Mouse (Mus musculus) lung, embryonic 14.5 days (tissue): ENCODE measurements around the gene Zbtb4. TPM values are rescaled to one million over a fixed set of nuclear protein-coding genes. Genes with fewer than 3 reads are reported as not detected.

Experiments used
- ATAC-seq: fragments of 200-750 bp; cut with Nextera tagmentation; 2 replicates; pipeline ENCODE4 v1.8.0; 2017; ENCODE audit warnings: mild to moderate bottlenecking, moderate TSS enrichment, moderate library complexity; ENCODE audit not compliant: insufficient read depth
- DNase-seq: peaks from one replicate; pipeline ENCODE4 v3.0.0-alpha.2; 2015
- H3K27ac ChIP-seq: fragments of 300-500 bp; sonication (generic); 2 replicates; pipeline ENCODE4 v1.5.1; 2014; ENCODE audit warnings: low read depth, mild to moderate bottlenecking, moderate library complexity
- H3K27me3 ChIP-seq: fragments of 300-500 bp; sonication (generic); 2 replicates; pipeline ENCODE4 v1.6.1; 2014; ENCODE audit warnings: low read length, control low read depth; ENCODE audit not compliant: insufficient read depth
- H3K36me3 ChIP-seq: fragments of 300-500 bp; sonication (generic); 2 replicates; pipeline ENCODE4 v1.6.1; 2014; ENCODE audit warnings: control low read depth; ENCODE audit not compliant: insufficient read depth
- H3K4me1 ChIP-seq: fragments of 300-500 bp; sonication (generic); 2 replicates; pipeline ENCODE4 v1.6.1; 2014; ENCODE audit warnings: antibody characterized with exemption, control low read depth; ENCODE audit not compliant: insufficient read depth
- H3K4me2 ChIP-seq: fragments of 300-500 bp; sonication (generic); 2 replicates; pipeline ENCODE4 v1.6.1; 2014; ENCODE audit warnings: mild to moderate bottlenecking
- H3K4me3 ChIP-seq: fragments of 300-500 bp; sonication (generic); 2 replicates; pipeline ENCODE4 v1.5.1; 2014; ENCODE audit warnings: low read depth, low read length
- H3K9ac ChIP-seq: fragments of 300-500 bp; sonication (generic); 2 replicates; pipeline ENCODE4 v1.6.1; 2014
- H3K9me3 ChIP-seq: fragments of 300-500 bp; sonication (generic); 2 replicates; pipeline ENCODE4 v1.6.1; 2016; ENCODE audit warnings: low read depth, low read length, control low read depth
- CTCF ChIP-seq: IDR thresholded peaks from 2 replicates; pipeline ENCODE4 v1.5.1; 2016; ENCODE audit warnings: antibody characterized with exemption, low read depth
- WGBS: fragments of 180-500 bp; shearing (Covaris S2); extraction: QIAGEN DNeasy Blood & Tissue Kit; methylation state at CpG from one replicate; pipeline ENCODE4 v1.1.7; 2014; 5-methylcytosine and 5-hydroxymethylcytosine counted together
- polyA plus RNA-seq: library from polyadenylated mRNA; unstranded; fragments of >200 nt; fragmentation: Nextera tagmentation; extraction: Ambion mirVana; gene quantifications from 2 replicates; pipeline ENCODE4 v1.2.1, GENCODE M21; 2014

Zbtb4 gene
- polyA plus RNA-seq, 1 experiment from 2014 or later = 2.5 TPM

DNA sequence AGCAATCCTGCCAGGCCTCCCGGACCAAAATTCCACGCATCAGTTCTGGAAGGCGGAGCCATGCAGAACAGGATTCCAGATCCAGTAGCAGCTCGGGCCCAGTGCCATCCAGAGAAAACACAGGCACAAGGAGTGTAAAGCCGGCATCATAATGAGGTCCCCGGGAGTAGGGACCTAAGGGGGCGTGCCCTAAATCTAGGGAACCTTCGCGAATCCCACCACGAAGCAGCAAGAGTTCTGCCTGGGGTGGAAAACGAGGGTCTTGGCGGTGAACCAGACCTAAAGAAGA lies 38.9 kb downstream of the Zbtb4 start:
- Histone ChIP-seq H3K9me3 (no peaks in the 10 kb centered on the region), H3K4me2 (peak overlapping the region; percentile 97), H3K4me3 (peak overlapping the region; percentile 52), H3K27me3 (peaks cover 45% of the 10 kb centered on the region), H3K9ac (peak overlapping the region; percentile 54), H3K27ac (no peak overlapping the region), H3K36me3 (no peaks in the 10 kb centered on the region), H3K4me1 (peaks cover 32% of the 10 kb centered on the region)
- WGBS = 11% methylated on average over 12 of the region's 12 CpGs
- peak; percentile 34 for DNase-seq
- no peak for ATAC-seq
- no peak for TF ChIP-seq CTCF

- H3K27me3 ChIP-seq = peaks cover 43% of the 10 kb centered on the region
- no peak for ATAC-seq
- H3K27ac ChIP-seq = no peak within 1 kb of the TSS
- peak within 1 kb of the TSS; percentile 52 for H3K4me3 ChIP-seq
- 9% methylated on average over 29 of the region's 29 CpGs for WGBS
- peak within 1 kb of the TSS; percentile 97 for H3K4me2 ChIP-seq
- H3K36me3 ChIP-seq = no peaks in the 10 kb centered on the region
- no peak for TF ChIP-seq CTCF
- peak within 1 kb of the TSS; percentile 54 for H3K9ac ChIP-seq
- no peaks in the 10 kb centered on the region for H3K9me3 ChIP-seq
- peak; percentile 39 for DNase-seq
- H3K4me1 ChIP-seq = peaks cover 30% of the 10 kb centered on the region
Measured at GRCm38 (mm10) chr11:69804972-69805909, 39.5 kb downstream of the Zbtb4 start, which contains the start of gene Tmem102. Tmem102 (minus strand) TSS chr11:69805624.

GRCm38 (mm10) chr11:69806378-69806777 lies 40.7 kb downstream of the Zbtb4 start:
- Histone ChIP-seq H3K9ac (no peak overlapping the region), H3K4me2 (no peak overlapping the region), H3K36me3 (no peaks in the 10 kb centered on the region), H3K27ac (no peak overlapping the region), H3K27me3 (peaks cover 39% of the 10 kb centered on the region), H3K4me3 (no peak overlapping the region), H3K9me3 (no peaks in the 10 kb centered on the region), H3K4me1 (peaks cover 25% of the 10 kb centered on the region)
- ATAC-seq (no peak), DNase-seq (no peak)
- 79% methylated on average over 4 of the region's 4 CpGs for WGBS
- peak; percentile 36; the same call in 1 of the 2 replicates for TF ChIP-seq CTCF

DNA sequence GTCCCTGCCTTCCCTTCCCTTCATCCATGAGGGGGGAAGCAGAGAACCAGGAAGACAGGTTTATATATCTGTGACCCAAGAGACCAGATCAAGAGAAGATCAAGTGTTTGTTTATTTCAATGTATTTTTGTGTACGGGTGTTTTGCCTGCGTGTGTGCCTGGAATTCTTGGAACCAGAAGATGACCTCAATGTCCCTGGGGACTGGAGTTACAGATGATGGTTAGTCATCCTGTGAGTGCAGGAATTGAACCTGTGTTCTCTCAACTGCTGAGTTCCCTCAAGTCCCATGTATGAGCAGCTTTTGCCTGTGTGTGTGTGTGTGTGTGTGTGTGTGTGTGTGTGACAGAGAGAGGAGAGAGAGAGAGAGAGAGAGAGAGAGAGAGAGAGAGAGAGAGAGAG lies 41.9 kb downstream of the Zbtb4 start:
- no peak for ATAC-seq
- H3K4me2 ChIP-seq = no peak overlapping the region
- no peaks in the 10 kb centered on the region for H3K36me3 ChIP-seq
- H3K4me1 ChIP-seq = peaks cover 18% of the 10 kb centered on the region
- H3K27ac ChIP-seq = no peak overlapping the region
- WGBS = 58% methylated on average over 2 of the region's 2 CpGs
- H3K9ac ChIP-seq = no peak overlapping the region
- H3K9me3 ChIP-seq = no peaks in the 10 kb centered on the region
- no peak for TF ChIP-seq CTCF
- no peak for DNase-seq
- peaks cover 27% of the 10 kb centered on the region for H3K27me3 ChIP-seq
- no peak overlapping the region for H3K4me3 ChIP-seq

DNA sequence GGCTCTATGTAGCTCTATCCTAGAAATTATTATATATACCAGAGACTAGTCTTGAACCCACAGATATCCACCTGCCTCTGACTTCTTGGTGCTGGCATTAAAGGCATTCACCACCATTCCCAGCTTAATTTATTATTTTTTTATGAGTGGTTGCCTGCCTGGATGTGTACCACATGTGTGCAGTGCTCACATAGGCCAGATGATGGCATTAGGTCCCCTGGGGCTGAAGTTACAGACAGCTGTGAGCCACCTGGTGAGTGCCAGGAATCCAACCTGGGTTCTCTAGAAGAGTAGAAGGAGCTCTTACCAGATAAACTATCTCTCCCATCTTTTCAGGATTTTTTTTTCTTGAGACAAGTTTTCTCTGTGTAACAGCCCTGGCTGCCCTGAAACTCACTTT lies 44.6 kb downstream of the Zbtb4 start:
- Histone ChIP-seq H3K9ac (no peak overlapping the region), H3K36me3 (no peaks in the 10 kb centered on the region), H3K4me3 (no peak overlapping the region), H3K27me3 (peaks cover 6% of the 10 kb centered on the region; the same call in 1 of the 2 replicates), H3K9me3 (no peaks in the 10 kb centered on the region), H3K4me1 (no peaks in the 10 kb centered on the region), H3K27ac (no peak overlapping the region), H3K4me2 (no peak overlapping the region)
- TF ChIP-seq CTCF = no peak
- DNase-seq (no peak), ATAC-seq (no peak)

GRCm38 (mm10) chr11:69815155-69815554 lies 49.4 kb downstream of the Zbtb4 start, which contains the start of gene Gm39566:
Gm39566 (minus strand) TSS chr11:69815298.
- Histone ChIP-seq H3K9ac (no peak within 1 kb of the TSS), H3K36me3 (no peaks in the 10 kb centered on the region), H3K9me3 (peaks cover 7% of the 10 kb centered on the region; the same call in 1 of the 2 replicates), H3K4me3 (no peak within 1 kb of the TSS), H3K27me3 (no peaks in the 10 kb centered on the region), H3K4me1 (no peaks in the 10 kb centered on the region), H3K27ac (no peak within 1 kb of the TSS), H3K4me2 (no peak within 1 kb of the TSS)
- ATAC-seq = no peak
- DNase-seq = no peak
- 58% methylated on average over 10 of the region's 10 CpGs for WGBS
- peak; percentile 35 for TF ChIP-seq CTCF

DNA sequence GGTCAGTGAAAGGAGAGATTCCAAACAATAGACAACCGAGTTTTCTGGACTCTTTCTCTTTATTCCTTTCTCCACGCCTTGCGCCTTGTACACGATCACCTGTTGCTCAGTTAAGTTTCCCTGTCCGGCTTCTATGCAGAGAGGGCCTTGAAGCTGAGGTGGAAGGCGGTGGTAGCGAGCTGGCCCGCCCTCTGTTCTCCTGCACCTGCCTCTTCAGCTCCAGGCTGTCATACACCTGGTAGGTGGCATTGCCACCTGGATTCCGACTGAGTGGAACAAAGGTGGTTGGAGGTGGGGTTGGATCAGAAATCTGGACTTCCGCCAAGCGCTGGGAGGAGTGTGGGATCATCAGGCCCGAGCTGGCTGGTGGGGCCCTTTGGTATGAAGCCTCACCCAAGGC lies 50.8 kb downstream of the Zbtb4 start:
- Histone ChIP-seq H3K9ac (no peak overlapping the region), H3K27me3 (no peaks in the 10 kb centered on the region), H3K36me3 (no peaks in the 10 kb centered on the region), H3K27ac (no peak overlapping the region), H3K9me3 (peaks cover 7% of the 10 kb centered on the region; the same call in 1 of the 2 replicates), H3K4me2 (no peak overlapping the region), H3K4me3 (no peak overlapping the region), H3K4me1 (no peaks in the 10 kb centered on the region)
- no peak for DNase-seq
- 82% methylated on average over 12 of the region's 12 CpGs for WGBS
- no peak for TF ChIP-seq CTCF
- no peak for ATAC-seq
